Mouse (Mus musculus) left cerebral cortex, adult 2 months (tissue): ENCODE measurements around the gene Blcap. TPM values are rescaled to one million over a fixed set of nuclear protein-coding genes. Genes with fewer than 3 reads are reported as not detected.

ENCODE experiments used
- DNase-seq, 2 experiments: peaks; one replicate each; pipeline ENCODE4 v3.0.0; 2021 to 2022; ENCODE audit warnings: low spot score in 2 of 2, mixed read lengths in 1 of 2; ENCODE audit errors: extremely low spot score in 1 of 2
- H3K27ac ChIP-seq: fragments of 200-600 bp; 2 replicates; pipeline ENCODE4 v1.8.1; 2022
- H3K4me3 ChIP-seq: fragments of 200-600 bp; 2 replicates; pipeline ENCODE4 v1.8.1; 2022
- CTCF ChIP-seq: fragments of 200-600 bp; IDR thresholded peaks from 2 replicates; pipeline ENCODE4 v1.8.1; 2022; ENCODE audit warnings: antibody characterized with exemption, mild to moderate bottlenecking, moderate library complexity
- intact Hi-C: fragments of 180-260 bp; cut with DNase I; formaldehyde crosslinking; loops from one replicate; pipeline ENCODE4 v1.15.1; 2025
- total RNA-seq, 2 experiments: library from RNA; stranded (reverse); gene quantifications; 2 replicates each; pipeline ENCODE4 v1.2.3; 2021

The Blcap gene
- total RNA-seq, 2 experiments from 2014 or later: 109 to 111 TPM

DNA sequence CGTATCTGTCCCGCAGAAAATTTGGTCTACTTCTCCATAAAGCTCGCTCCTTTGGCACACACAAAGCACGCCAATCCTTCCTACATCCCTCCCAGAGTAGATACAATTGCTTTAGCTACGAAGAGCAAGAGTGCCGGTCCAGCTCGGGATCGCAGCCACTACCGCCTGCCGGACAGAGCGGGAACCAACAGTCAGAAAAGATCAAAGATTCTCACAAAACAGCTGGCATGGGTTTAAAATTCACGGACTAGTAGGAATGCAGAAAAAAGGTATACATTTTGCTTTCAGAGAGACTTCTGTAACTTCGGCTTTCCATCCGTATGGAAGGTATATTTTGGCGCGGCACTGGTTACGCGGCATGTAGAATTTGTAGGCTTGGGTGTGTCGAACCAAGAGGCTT is 11.6 kb downstream of the Blcap start:
- DNase-seq: no peak
- TF ChIP-seq CTCF: peak; percentile 13
- Histone ChIP-seq H3K27ac (no peak overlapping the region), H3K4me3 (no peak overlapping the region)
- intact Hi-C loops: no loop called here

DNA sequence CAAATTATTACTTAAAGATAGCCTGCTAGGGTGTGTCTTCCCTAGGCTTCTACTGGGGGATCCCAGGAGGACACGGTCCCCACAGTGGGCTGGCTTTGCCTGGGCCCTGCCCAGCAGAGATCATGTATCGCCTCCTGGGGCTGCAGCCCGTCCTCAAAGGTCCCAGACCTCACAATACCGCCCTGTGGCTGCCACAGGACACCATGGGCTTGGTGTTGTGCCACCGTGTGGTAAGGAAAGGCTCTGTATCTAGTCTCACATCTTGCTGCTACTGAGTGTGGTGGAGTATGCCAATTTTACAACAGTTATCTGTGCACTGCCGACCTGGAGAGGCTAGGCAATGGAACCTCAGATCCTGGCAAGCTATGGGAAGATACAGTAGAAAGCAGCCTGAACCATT is 12.6 kb downstream of the Blcap start:
- intact Hi-C loops: no loop called here
- Histone ChIP-seq H3K4me3 (no peak overlapping the region), H3K27ac (no peak overlapping the region)
- DNase-seq: no peak
- peak; percentile 51 for TF ChIP-seq CTCF

DNA sequence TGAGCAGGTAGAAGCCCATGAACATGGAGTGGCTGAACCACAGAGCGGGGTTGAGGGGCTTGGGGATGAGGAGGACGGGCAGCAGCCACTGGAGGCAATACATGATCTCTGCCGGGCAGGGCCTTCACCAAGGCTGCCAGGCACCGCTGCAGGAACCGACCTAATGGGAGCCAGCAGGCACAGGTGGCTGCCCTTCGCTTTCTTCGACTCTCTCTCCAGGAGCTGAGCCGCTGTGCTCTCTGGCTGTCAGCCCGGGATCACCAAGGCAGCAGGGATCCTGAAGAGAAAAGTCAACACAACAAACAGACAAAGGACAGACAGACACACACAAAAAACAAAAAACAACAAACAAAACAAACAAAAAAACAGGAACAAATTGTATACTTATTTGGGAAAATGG is 13.0 kb downstream of the Blcap start:
- intact Hi-C loops: no loop called here
- no peak overlapping the region for H3K27ac ChIP-seq
- H3K4me3 ChIP-seq: no peak overlapping the region
- TF ChIP-seq CTCF: no peak
- no peak for DNase-seq

DNA sequence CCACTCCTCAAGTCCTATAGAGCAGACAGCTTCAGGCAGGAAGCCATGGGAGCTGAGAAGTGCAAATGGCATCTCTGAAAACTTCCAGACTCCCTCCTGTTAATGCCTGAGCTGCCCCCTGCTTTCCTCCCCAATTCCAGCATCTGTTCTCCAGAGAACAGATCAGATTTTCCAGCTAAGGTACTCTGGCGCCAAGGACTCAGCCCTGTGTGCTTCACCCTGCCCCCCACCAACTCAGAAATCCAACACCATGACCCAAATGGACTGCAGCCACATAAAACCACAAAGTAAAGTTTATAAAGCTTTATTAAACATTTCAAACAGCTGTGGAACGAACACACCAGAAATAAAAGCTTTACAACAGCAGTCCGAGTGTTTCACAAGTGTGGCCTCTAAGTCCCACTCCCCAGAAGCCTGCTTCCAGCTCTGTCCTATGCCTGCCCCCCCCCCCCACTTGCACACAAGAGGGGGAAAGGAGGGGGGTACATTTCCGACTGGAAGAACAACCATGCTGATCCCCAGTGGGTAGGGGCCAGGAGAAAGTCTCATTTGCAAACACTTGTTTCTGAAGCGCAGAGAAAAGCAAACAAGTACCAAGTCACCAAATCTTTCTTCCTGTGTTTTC is 14.9 kb downstream of the Blcap start:
- intact Hi-C loops: no loop called here
- DNase-seq: no peak
- TF ChIP-seq CTCF: no peak
- Histone ChIP-seq H3K4me3 (no peak overlapping the region), H3K27ac (no peak overlapping the region)

DNA sequence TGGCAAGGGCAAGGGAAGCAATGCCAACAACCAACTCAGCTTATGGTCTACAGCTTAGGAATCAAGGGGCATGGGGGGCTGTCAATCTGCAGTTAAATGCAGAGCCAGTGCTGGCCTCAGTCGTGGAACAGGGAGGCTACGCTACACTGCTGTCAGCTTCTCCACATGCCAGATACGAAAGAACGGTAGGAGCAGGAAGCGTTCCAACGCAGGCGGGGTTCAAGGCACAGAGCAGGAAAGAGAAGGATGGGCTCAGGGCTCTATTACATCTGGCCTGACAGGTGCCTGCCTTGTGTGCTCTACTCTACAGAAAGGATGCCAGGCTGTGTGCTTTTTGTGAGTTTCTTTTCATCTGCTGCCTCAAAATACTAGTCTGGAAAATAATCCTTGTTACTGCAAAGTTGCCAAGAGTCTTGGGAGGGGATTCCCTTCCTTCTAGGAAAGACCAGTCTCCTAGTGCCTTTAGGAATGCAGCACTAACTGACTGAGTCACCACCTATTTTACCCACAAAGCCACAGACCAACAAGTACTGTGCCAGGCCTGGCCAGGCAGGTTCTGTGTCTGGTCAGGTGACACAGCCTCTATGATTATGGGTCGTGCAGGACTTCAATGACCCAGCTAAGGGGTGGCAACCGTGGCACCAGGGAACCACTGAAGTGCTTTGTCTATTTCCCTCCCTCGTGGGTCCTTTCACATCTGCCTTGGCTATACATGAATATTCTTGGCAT is 18.8 kb downstream of the Blcap start:
- intact Hi-C loops: no loop called here
- no peak for DNase-seq
- no peak overlapping the region for H3K27ac ChIP-seq
- no peak overlapping the region for H3K4me3 ChIP-seq
- TF ChIP-seq CTCF: no peak

DNA sequence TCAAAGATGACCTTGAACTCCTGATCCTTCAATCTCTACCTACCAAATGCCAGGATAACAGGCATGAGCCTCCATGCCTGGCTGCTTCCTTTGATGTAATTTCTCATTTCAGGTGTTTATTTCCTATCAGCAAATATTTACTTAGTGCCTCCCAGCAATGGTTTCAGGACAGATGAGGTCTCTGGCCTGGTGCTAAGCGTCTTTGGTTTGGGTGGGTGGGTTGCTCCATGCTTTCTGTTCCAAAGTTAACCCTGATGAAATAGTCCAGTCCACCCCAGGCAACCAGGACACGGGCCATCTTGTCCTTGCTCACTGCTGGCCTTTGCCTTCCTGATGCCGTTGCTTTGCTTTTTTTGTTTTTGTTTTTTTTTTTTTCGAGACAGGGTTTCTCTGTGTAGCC is 20.8 kb downstream of the Blcap start:
- no peak for DNase-seq
- intact Hi-C loops: no loop called here
- Histone ChIP-seq H3K4me3 (no peak overlapping the region), H3K27ac (no peak overlapping the region)
- no peak for TF ChIP-seq CTCF

DNA sequence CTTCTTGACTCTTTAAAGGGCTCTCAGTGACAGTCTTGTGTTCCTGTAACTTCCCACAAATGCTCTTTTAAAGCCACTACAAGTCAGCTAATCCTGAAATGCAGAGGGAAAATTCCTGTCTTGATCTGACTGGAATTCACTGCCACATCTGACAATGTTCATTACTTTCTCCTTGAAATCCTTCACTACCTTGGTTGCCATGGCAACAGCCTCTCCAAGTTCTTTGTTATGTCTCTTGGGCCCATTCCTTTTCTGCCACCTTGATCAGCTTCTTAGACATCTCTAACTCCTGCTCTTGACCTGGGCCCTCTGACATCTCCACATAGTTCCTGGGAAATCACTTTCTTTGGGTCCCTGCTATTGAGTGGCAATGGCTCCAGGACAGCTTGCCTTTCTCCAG is 24.4 kb downstream of the Blcap start:
- intact Hi-C loops: no loop called here
- no peak for TF ChIP-seq CTCF
- no peak overlapping the region for H3K4me3 ChIP-seq
- DNase-seq: no peak
- no peak overlapping the region for H3K27ac ChIP-seq

DNA sequence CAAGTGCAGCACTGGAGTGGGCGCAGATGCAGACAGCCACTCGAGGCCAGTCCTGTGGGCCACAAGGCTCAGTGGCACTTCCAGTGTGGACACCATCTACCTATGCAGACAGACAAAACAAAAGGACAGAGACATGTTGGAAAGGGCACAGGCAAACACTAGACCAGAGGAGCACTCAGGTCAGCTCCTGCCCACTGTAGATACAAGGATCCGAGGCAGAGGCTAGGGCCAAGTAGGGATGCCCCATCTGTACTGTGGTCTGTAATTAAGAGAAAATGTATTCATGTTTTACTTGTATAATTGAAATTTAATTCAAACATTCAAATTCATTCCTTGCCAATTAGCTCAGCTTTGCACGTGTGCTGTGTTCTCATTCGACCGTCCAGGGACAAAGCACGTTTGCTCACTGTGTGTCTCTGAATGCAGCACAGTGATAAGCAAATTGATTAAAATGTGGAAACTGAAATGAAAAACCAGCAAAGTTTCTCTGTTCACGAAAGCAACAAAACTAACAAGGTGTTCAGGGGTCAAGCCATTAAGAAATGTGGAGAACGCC is 26.7 kb downstream of the Blcap start:
- intact Hi-C loops: no loop called here
- no peak for DNase-seq
- H3K4me3 ChIP-seq: no peak overlapping the region
- TF ChIP-seq CTCF: no peak
- no peak overlapping the region for H3K27ac ChIP-seq

DNA sequence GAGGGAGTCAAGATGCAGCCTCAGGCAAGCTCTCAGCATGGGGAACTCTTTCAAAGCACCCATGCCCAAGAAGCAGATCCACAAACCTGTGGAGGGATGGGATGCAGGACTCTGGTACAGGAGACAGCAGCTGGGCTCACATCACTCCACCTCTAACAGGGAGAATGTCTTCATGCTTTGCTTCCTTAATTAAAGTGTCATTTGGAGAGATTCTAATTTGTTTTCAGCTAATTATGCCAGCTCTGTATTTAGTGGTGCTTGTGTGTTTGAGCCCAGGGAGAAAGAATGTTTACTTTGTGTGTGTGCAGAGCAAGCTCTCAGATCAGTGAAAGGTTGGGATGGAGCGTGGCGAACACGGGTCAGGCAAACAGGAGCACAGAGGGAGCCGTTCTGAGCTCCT is 28.7 kb downstream of the Blcap start:
- no peak for TF ChIP-seq CTCF
- DNase-seq: no peak
- Histone ChIP-seq H3K4me3 (no peak overlapping the region), H3K27ac (no peak overlapping the region)
- intact Hi-C loops: no loop called here

DNA sequence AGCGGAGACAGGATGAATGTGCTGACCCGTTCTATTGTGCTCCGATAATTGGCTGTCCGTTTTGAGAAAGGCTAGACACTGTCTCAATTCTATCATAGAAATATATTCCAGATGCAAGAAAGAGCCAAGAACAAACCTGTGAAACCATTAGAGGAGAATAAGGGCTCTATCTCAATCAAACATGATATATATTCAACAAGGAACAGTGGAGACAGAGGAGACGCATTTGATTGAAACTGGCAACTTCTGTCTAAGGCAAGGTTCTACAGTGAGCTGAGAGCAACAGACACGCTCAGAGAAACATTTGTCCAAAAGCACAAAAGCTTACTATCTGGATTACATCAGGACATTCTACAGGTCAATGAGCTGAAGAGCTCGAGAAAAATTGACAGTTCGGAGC is 29.4 kb downstream of the Blcap start:
- no peak for TF ChIP-seq CTCF
- intact Hi-C loops: no loop called here
- Histone ChIP-seq H3K4me3 (no peak overlapping the region), H3K27ac (no peak overlapping the region)
- no peak for DNase-seq

DNA sequence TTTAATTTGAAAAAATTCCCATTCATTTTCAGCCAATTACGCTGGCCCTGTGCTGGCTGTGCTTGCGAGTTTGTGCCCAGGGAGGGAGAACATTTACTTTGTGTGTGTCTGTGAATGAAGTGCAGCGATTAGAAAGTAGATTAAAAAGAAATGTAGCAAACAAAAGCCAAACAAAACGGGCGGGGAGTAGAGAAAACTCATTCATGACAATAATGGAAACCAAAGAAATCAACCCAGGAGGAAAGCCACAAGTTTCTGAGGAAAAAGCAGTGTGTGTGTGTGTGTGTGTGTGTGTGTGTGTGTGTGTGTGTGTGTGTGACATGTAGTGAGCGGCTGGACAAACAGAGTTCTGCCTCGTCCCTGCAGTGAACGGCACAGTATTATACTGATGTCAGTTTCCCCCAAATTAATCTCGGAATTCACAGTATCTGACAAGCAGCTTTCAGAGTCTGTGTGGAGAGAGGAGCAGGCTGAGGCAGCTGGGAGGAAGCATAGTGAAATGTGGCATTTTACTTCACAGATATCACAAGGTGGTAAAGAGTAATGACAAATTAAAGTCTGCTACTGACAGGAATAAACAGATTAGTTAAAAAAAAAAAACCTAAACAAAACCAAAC is 30.0 kb downstream of the Blcap start:
- no peak for TF ChIP-seq CTCF
- no peak for DNase-seq
- intact Hi-C loops: loop anchor here (1.0 kb wide), 1 partner anchor 48 kb away; no protein-coding TSS in a partner anchor
- no peak overlapping the region for H3K4me3 ChIP-seq
- H3K27ac ChIP-seq: no peak overlapping the region; the same call in 1 of the 2 replicates
